Mouse (Mus musculus) kidney, adult 2 months (tissue): Measurements from ENCODE around the gene Olfr203. TPM values are rescaled to one million over a fixed set of nuclear protein-coding genes. Genes with fewer than 3 reads are reported as not detected.
"Not testable (repeated sequence)": the region's sequence is repeated elsewhere in the genome, so short reads cannot be mapped to it uniquely, and the experiment has no call there.

Experiments
- DNase-seq: peaks from one replicate; pipeline ENCODE4 v3.0.0; 2021
- H3K27ac ChIP-seq: fragments of 200-500 bp; 2 replicates; pipeline ENCODE4 v1.5.1; 2012; ENCODE audit warnings: low read depth, low read length, control low read depth, inconsistent platforms; ENCODE audit not compliant: insufficient read depth
- H3K27me3 ChIP-seq: fragments of 200-500 bp; replicated peaks from 2 replicates; pipeline ENCODE4 v1.6.1; 2012; ENCODE audit warnings: mild to moderate bottlenecking, moderate library complexity, low read length, inconsistent platforms; ENCODE audit not compliant: control insufficient read depth, insufficient read depth
- H3K36me3 ChIP-seq: fragments of 200-500 bp; 2 replicates; pipeline ENCODE4 v1.6.1; 2012; ENCODE audit warnings: mild to moderate bottlenecking, moderate library complexity, low read length, inconsistent platforms; ENCODE audit not compliant: control insufficient read depth, insufficient read depth
- H3K4me1 ChIP-seq: fragments of 200-500 bp; 2 replicates; pipeline ENCODE4 v1.6.1; 2011; ENCODE audit warnings: low read length; ENCODE audit not compliant: control insufficient read depth, insufficient read depth
- H3K4me3 ChIP-seq: fragments of 200-500 bp; 2 replicates; pipeline ENCODE4 v1.5.1; 2011; ENCODE audit warnings: mild to moderate bottlenecking, low read depth, low read length, control low read depth; ENCODE audit not compliant: insufficient read depth
- CTCF ChIP-seq: fragments of 200-500 bp; conservative IDR thresholded peaks from 2 replicates; pipeline ENCODE4 v1.5.1; 2011; ENCODE audit warnings: low read depth, mild to moderate bottlenecking, control low read depth, low read length, moderate library complexity, mixed read lengths; ENCODE audit not compliant: insufficient read depth, insufficient read length
- POLR2A ChIP-seq: fragments of 200-500 bp; IDR thresholded peaks from one replicate; pipeline ENCODE4 v1.6.1; 2011; ENCODE audit warnings: low read depth, low read length, control low read depth
- WGBS: fragments of 180-500 bp; shearing (Covaris S2); methylation state at CpG from one replicate; pipeline ENCODE4 v1.1.7; 2018; 5-methylcytosine and 5-hydroxymethylcytosine counted together
- polyA plus RNA-seq: library from polyadenylated mRNA; depleted of rRNA; stranded (reverse); fragments of >200 nt; gene quantifications from 2 replicates; pipeline ENCODE4 v1.2.3, GENCODE M21; 2012; rRNA removed

Olfr203 gene
- not detected in 2 replicates for polyA plus RNA-seq

- no peak for DNase-seq
- WGBS = 89% methylated on average over 2 of the region's 2 CpGs
These were observed at the start of gene Olfr203 for GRCm38 (mm10) chr16:59298581-59298980. Olfr203 (plus strand) TSS chr16:59298881.

GRCm38 (mm10) chr16:59249684-59250083 is 49.0 kb upstream of the Olfr203 start:
- Histone ChIP-seq H3K27ac (no peak overlapping the region), H3K36me3 (no peaks in the 10 kb centered on the region), H3K4me1 (no peaks in the 10 kb centered on the region), H3K4me3 (no peak overlapping the region), H3K27me3 (no peaks in the 10 kb centered on the region)
- DNase-seq = no peak
- 83% methylated on average over 17 of the region's 17 CpGs for WGBS
- no peak for TF ChIP-seq CTCF

More at GRCm38 (mm10) chr16:59298581-59298980, at the start of gene Olfr203:
- no peaks in the 10 kb centered on the region for H3K36me3 ChIP-seq
- no peak within 1 kb of the TSS for H3K27ac ChIP-seq
- no peak for TF ChIP-seq POLR2A
- no peak for TF ChIP-seq CTCF
- H3K4me3 ChIP-seq = no peak within 1 kb of the TSS
- no peaks in the 10 kb centered on the region for H3K4me1 ChIP-seq
- no peaks in the 10 kb centered on the region for H3K27me3 ChIP-seq

DNA sequence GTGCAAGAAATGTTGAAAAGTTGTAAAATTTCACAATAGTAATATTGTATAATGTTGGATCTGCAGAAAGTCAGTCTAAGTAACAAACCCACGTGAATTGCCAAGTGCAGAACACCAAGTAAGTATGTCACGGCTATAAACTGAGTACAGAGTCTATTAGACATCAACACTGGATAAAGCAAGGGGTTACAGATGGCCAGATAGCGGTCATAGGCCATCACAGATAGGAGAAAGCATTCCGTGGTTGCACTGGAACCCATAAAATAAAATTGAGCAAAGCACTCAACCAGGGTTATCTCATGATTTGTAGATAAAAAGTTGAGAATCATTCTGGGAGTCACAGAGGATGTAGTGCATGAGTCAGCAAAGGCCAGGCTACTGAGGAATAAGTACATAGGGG is 29.6 kb upstream of the Olfr203 start:
- 59% methylated on average over 4 of the region's 4 CpGs for WGBS
- not testable (repeated sequence) for H3K27ac ChIP-seq, H3K4me3 ChIP-seq, H3K27me3 ChIP-seq, H3K36me3 ChIP-seq, H3K4me1 ChIP-seq, DNase-seq

- not testable (repeated sequence) for H3K27me3 ChIP-seq, H3K4me3 ChIP-seq, H3K4me1 ChIP-seq, H3K27ac ChIP-seq, DNase-seq, H3K36me3 ChIP-seq
- 89% methylated on average over 4 of the region's 4 CpGs for WGBS
These were observed 26.1 kb upstream of the Olfr203 start, which contains the start of gene Olfr201 for GRCm38 (mm10) chr16:59272532-59272931. Olfr201 (minus strand) TSS chr16:59272632.

DNA sequence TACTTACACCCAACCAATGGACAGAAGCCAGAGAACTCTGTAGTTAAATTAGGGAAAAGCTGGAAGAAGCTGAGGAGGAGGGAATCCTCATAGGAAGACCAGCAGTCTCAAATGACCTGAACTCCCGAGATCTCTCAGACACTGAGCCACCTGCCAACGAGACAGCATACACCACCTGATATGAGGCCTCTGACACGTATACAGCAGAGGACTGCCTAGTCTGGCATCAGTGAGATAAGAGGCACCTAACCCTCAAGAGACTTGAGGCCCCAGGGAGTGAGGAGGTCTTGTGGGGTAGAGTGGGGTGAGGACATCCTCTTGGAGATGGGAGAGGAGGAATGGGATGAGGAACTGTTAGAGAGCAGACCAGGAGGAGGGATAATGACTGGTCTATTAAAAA is 18.1 kb upstream of the Olfr203 start:
- Histone ChIP-seq H3K36me3 (no peaks in the 10 kb centered on the region), H3K4me3 (no peak overlapping the region), H3K27ac (no peak overlapping the region), H3K4me1 (no peaks in the 10 kb centered on the region), H3K27me3 (no peaks in the 10 kb centered on the region)
- DNase-seq = no peak
- WGBS = 44% methylated on average over 3 of the region's 3 CpGs
- TF ChIP-seq POLR2A (no peak), CTCF (no peak)

DNA sequence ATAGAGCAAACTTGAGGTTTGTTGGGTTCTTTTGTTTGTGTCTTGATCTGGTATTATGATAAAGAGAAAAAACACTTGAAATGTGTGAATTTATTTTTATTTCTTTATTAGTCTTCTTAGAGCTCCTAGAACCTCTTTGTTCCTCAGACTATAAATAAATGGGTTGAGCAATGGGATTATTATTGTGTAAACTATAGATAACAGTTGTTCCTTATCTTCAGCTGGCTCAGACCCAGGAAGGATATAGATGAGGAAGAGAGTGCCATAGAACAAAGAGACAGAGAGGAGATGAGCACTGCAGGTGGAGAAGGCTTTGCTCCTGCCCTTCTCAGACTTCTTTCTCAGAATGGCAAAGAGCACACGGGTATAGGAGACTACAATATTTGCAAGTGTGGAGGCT is 15.2 kb upstream of the Olfr203 start:
- TF ChIP-seq POLR2A = no peak
- no peak for TF ChIP-seq CTCF
- Histone ChIP-seq H3K27me3 (no peaks in the 10 kb centered on the region), H3K4me3 (no peak overlapping the region), H3K36me3 (no peaks in the 10 kb centered on the region), H3K27ac (no peak overlapping the region), H3K4me1 (no peaks in the 10 kb centered on the region)
- 58% methylated on average over 1 of the region's 1 CpGs for WGBS
- no peak for DNase-seq

DNA sequence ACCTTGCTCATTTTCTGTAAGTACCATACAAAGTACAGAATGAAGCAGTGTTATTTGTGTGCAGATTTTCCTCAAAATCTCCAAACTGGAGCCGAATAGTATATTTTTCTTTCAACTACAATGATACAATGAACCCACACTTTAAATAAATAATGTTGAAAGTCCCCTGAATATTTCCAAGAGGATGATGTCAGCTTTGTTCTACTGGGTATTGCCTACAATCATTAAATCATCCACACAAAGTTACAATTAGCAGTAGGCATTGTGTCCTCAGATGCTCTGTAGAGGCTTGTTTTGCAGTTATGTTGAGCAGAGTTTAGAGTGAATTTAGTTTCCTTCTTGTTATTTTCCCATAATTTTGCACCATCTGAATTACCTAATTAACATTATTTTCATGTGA is 12.0 kb upstream of the Olfr203 start, which contains the start of gene Olfr202:
Gene Olfr202 (minus strand): TSS at position 101 of the 400 bp plus-strand sequence.
- DNase-seq = no peak
- no peak within 1 kb of the TSS for H3K4me3 ChIP-seq
- 71% methylated on average over 1 of the region's 1 CpGs for WGBS
- no peaks in the 10 kb centered on the region for H3K4me1 ChIP-seq
- no peaks in the 10 kb centered on the region for H3K36me3 ChIP-seq
- no peaks in the 10 kb centered on the region for H3K27me3 ChIP-seq
- no peak within 1 kb of the TSS for H3K27ac ChIP-seq
- TF ChIP-seq CTCF = no peak
- no peak for TF ChIP-seq POLR2A

- DNase-seq, H3K36me3 ChIP-seq, H3K4me1 ChIP-seq, H3K27ac ChIP-seq, H3K4me3 ChIP-seq, H3K27me3 ChIP-seq: not testable (repeated sequence)
- 83% methylated on average over 9 of the region's 9 CpGs for WGBS
These were observed 11.1 kb upstream of the Olfr203 start for GRCm38 (mm10) chr16:59287576-59287975.
